Mouse (Mus musculus): ENCODE data around the gene BC025920.
A peak's percentile ranks its signal among the peaks of the same experiment; 100 is the strongest.

Gene BC025920

GRCm38 (mm10) chr10:81641978-81642647 is 36.0 kb downstream of the BC025920 start:
- DNase-seq (ENCODE audit: extremely low read depth, insufficient read length, low spot score): no peak

GRCm38 (mm10) chr10:81642648-81643448 is 36.8 kb downstream of the BC025920 start:
- DNase-seq (ENCODE audit: extremely low read depth, insufficient read length, low spot score): no peak

- DNase-seq (ENCODE audit: extremely low read depth, insufficient read length, low spot score): peak; percentile 99
These were observed 37.5 kb downstream of the BC025920 start for GRCm38 (mm10) chr10:81643449-81644055.

- no peak for DNase-seq (ENCODE audit: extremely low read depth, insufficient read length, low spot score)
These were observed 38.1 kb downstream of the BC025920 start for GRCm38 (mm10) chr10:81644162-81644561.

- no peak for DNase-seq (ENCODE audit: extremely low read depth, insufficient read length, low spot score)
These were observed 38.6 kb downstream of the BC025920 start for GRCm38 (mm10) chr10:81644716-81645115.

GRCm38 (mm10) chr10:81645391-81645790 is 39.3 kb downstream of the BC025920 start:
- DNase-seq (ENCODE audit: extremely low read depth, insufficient read length, low spot score): no peak

- DNase-seq (ENCODE audit: extremely low read depth, insufficient read length, low spot score): peak; percentile 66
These were observed 40.0 kb downstream of the BC025920 start for GRCm38 (mm10) chr10:81646015-81646555.

GRCm38 (mm10) chr10:81648803-81649775 is 43.0 kb downstream of the BC025920 start, which contains the start of gene Gm10778:
Gm10778 (plus strand) TSS chr10:81649059.
- peak; percentile 84 for DNase-seq (ENCODE audit: extremely low read depth, insufficient read length, low spot score)

- no peak for DNase-seq (ENCODE audit: extremely low read depth, insufficient read length, low spot score)
These were observed 49.1 kb downstream of the BC025920 start for GRCm38 (mm10) chr10:81655178-81655577.

- no peak for DNase-seq (ENCODE audit: extremely low read depth, insufficient read length, low spot score)
These were observed 50.1 kb downstream of the BC025920 start for GRCm38 (mm10) chr10:81656174-81656573.
